Mouse (Mus musculus) erythroblast, embryonic 14.5 days (primary cell): ENCODE results near the gene Tff2. TPM values are rescaled to one million over a fixed set of nuclear protein-coding genes. Genes with fewer than 3 reads are reported as not detected.

Experiments used
- H3K27me3 ChIP-seq: 2 replicates; pipeline ENCODE4 v1.6.1; 2012; ENCODE audit warnings: inconsistent platforms; ENCODE audit not compliant: control insufficient read depth
- H3K36me3 ChIP-seq: 2 replicates; pipeline ENCODE4 v1.6.1; 2012; ENCODE audit warnings: mild to moderate bottlenecking, inconsistent platforms; ENCODE audit not compliant: control insufficient read depth
- H3K4me1 ChIP-seq: 2 replicates; pipeline ENCODE4 v1.6.1; 2012; ENCODE audit warnings: inconsistent platforms; ENCODE audit not compliant: control insufficient read depth
- H3K4me3 ChIP-seq: replicated peaks from 2 replicates; pipeline ENCODE3; 2012; ENCODE audit warnings: moderate library complexity, mild to moderate bottlenecking, inconsistent platforms
- H3K9me3 ChIP-seq: 2 replicates; pipeline ENCODE4 v1.6.1; 2012; ENCODE audit warnings: low read length, inconsistent platforms, mixed read lengths; ENCODE audit not compliant: control insufficient read depth
- GATA1 ChIP-seq: IDR thresholded peaks from 2 replicates; pipeline ENCODE4 v1.6.1; 2012; ENCODE audit warnings: low read length, inconsistent platforms, mixed read lengths
- TAL1 ChIP-seq: IDR thresholded peaks from 3 replicates; pipeline ENCODE4 v1.6.1; 2012; ENCODE audit warnings: low read length, inconsistent platforms, mixed read lengths
- polyA plus RNA-seq: library from polyadenylated mRNA; stranded (reverse); fragments of >175 nt; gene quantifications from 2 replicates; pipeline ENCODE4 v1.2.3, GENCODE M21; 2012

The Tff2 gene
- polyA plus RNA-seq, 1 experiment, result not detected

GRCm38 (mm10) chr17:31176321-31176720 lies 32.2 kb upstream of the Tff2 start:
- Histone ChIP-seq H3K4me1 (peaks cover 4% of the 10 kb centered on the region), H3K4me3 (no peak overlapping the region), H3K36me3 (no peaks in the 10 kb centered on the region), H3K27me3 (no peaks in the 10 kb centered on the region), H3K9me3 (no peaks in the 10 kb centered on the region)
- TF ChIP-seq GATA1, result no peak
- no peak for TF ChIP-seq TAL1

GRCm38 (mm10) chr17:31169796-31170195 lies 25.7 kb upstream of the Tff2 start:
- TF ChIP-seq TAL1, result no peak
- no peak for TF ChIP-seq GATA1
- Histone ChIP-seq H3K4me1 (no peaks in the 10 kb centered on the region), H3K36me3 (no peaks in the 10 kb centered on the region), H3K4me3 (no peak overlapping the region), H3K9me3 (no peaks in the 10 kb centered on the region), H3K27me3 (no peaks in the 10 kb centered on the region)

GRCm38 (mm10) chr17:31165127-31165526 lies 21.0 kb upstream of the Tff2 start, which contains the start of gene Tff1:
TSS of gene Tff1 (minus strand) at chr17:31165277.
- H3K4me3 ChIP-seq, result no peak within 1 kb of the TSS
- no peaks in the 10 kb centered on the region for H3K36me3 ChIP-seq
- H3K4me1 ChIP-seq, result no peaks in the 10 kb centered on the region
- TF ChIP-seq GATA1 (no peak), TAL1 (no peak)
- H3K9me3 ChIP-seq, result no peaks in the 10 kb centered on the region
- no peaks in the 10 kb centered on the region for H3K27me3 ChIP-seq

GRCm38 (mm10) chr17:31163821-31164220 lies 19.7 kb upstream of the Tff2 start:
- Histone ChIP-seq H3K9me3 (peaks cover 3% of the 10 kb centered on the region), H3K27me3 (no peaks in the 10 kb centered on the region), H3K4me3 (no peak overlapping the region), H3K36me3 (no peaks in the 10 kb centered on the region), H3K4me1 (no peaks in the 10 kb centered on the region)
- no peak for TF ChIP-seq TAL1
- no peak for TF ChIP-seq GATA1

- Histone ChIP-seq H3K36me3 (no peaks in the 10 kb centered on the region), H3K9me3 (peaks cover 7% of the 10 kb centered on the region), H3K27me3 (no peaks in the 10 kb centered on the region), H3K4me3 (no peak overlapping the region), H3K4me1 (no peaks in the 10 kb centered on the region)
- TF ChIP-seq GATA1 (no peak), TAL1 (no peak)
Observed at GRCm38 (mm10) chr17:31162607-31163006, 18.5 kb upstream of the Tff2 start.

DNA sequence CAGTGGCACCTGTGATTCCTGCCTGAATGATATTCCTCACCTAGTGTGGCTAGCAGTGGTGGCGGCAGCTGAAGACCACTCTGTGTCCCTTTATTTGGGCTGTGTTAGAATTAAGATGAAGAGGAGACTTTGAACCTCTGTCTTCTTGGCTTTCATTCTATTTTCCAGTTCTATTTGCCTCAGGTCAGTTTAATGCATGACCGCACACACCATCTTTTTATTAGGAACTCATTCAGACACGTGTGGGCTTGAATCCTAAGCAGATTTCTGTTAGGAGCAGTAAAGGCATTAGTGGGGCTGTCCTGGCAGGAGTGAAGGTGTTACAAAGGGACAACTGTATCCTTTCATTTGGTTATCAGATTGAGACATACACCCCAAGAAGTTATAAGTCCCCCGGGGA lies 16.2 kb upstream of the Tff2 start:
- no peak overlapping the region for H3K4me3 ChIP-seq
- H3K9me3 ChIP-seq, result peaks cover 7% of the 10 kb centered on the region
- H3K4me1 ChIP-seq, result peaks cover 8% of the 10 kb centered on the region
- H3K27me3 ChIP-seq, result no peaks in the 10 kb centered on the region
- TF ChIP-seq GATA1 (no peak), TAL1 (no peak)
- no peaks in the 10 kb centered on the region for H3K36me3 ChIP-seq

DNA sequence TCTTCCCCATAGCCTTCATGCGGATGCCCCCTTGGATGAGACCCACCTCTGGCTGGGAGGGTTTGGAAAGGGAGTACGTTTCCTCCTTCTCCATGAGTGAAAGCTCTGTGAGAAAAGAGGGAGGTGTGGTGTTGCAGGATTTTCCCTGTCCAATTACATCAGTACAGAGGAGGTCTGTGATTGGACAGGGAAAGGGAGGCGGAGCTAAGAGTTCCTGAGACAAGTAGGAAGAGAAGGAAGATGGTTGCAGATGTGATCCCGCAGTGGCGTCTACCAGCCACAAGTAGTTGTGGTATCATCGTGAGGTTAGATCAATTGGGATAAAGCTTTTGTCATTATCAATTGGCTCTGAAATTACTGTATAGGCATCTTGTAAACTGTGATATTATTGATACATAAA lies 13.8 kb upstream of the Tff2 start:
- Histone ChIP-seq H3K27me3 (no peaks in the 10 kb centered on the region), H3K9me3 (peaks cover 7% of the 10 kb centered on the region), H3K4me1 (peaks cover 8% of the 10 kb centered on the region), H3K4me3 (no peak overlapping the region), H3K36me3 (no peaks in the 10 kb centered on the region)
- TF ChIP-seq GATA1 (no peak), TAL1 (no peak)

GRCm38 (mm10) chr17:31153785-31154184 lies 9.7 kb upstream of the Tff2 start:
- H3K9me3 ChIP-seq, result peaks cover 4% of the 10 kb centered on the region
- peaks cover 8% of the 10 kb centered on the region for H3K4me1 ChIP-seq
- TF ChIP-seq TAL1 (no peak), GATA1 (no peak)
- no peaks in the 10 kb centered on the region for H3K36me3 ChIP-seq
- no peaks in the 10 kb centered on the region for H3K27me3 ChIP-seq
- H3K4me3 ChIP-seq, result no peak overlapping the region

DNA sequence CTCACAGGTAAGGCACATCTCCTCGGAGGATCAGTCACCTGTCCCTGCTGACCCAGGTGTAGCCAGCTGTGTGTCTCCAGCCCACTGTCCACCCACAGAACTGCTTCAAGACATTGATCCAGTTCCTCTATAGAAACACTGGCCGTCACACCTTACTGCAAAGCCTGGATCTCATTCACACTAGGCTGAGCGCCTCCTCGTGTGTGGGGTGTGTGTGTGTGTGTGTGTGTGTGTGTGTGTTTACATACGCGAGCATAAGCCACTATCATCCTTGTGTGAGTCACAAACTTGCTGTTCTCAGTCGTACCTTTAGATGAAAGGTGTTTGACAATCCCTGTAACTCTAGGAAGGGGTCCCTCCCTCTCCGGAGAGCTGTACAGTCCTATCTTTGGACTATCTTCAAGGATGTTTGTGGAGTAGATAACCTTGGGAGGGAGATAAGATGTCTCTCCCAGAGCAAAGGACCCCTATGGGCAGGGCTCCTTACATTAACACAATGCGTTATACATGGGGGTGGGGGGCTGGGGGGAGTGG lies 9.0 kb upstream of the Tff2 start:
- H3K9me3 ChIP-seq, result no peaks in the 10 kb centered on the region
- no peaks in the 10 kb centered on the region for H3K27me3 ChIP-seq
- no peak overlapping the region for H3K4me3 ChIP-seq
- H3K36me3 ChIP-seq, result no peaks in the 10 kb centered on the region
- H3K4me1 ChIP-seq, result peaks cover 8% of the 10 kb centered on the region
- TF ChIP-seq TAL1, result no peak
- TF ChIP-seq GATA1, result no peak

DNA sequence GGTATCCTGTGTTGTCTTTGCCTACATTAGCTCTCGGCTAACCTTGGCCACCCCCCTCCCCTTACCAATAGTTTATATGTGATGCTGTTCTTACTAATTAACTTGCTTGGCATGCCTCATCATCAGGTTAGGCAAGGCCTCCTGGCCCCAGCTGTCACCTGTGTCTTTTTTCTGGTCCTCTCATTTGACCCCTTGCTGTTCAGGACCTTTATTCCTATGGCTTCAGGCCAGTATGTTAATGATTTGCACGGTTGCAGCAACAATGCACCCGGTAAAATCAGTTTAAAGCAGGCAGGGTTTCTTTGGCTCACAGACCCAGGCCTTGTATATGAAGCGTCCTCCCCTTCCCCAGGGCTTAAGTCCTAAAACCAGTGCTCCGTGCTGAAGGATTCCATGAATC lies 8.4 kb upstream of the Tff2 start:
- H3K27me3 ChIP-seq, result no peaks in the 10 kb centered on the region
- H3K4me1 ChIP-seq, result peaks cover 8% of the 10 kb centered on the region
- H3K36me3 ChIP-seq, result no peaks in the 10 kb centered on the region
- no peak overlapping the region for H3K4me3 ChIP-seq
- TF ChIP-seq GATA1 (no peak), TAL1 (no peak)
- no peaks in the 10 kb centered on the region for H3K9me3 ChIP-seq
